Comparison of ENCODE assay signal across 14 mouse cellular contexts in genomic region chr9:65832041-65832440, GRCm38 (mm10). TPM values are rescaled to one million over a fixed set of nuclear protein-coding genes. Genes with fewer than 3 reads are reported as not detected.
DNase-seq lines count a peak whose midpoint lies in the region; ATAC-seq and TF ChIP-seq lines count a peak whose summit lies in the region.
"Had no signal": no experiment of that assay in that cellular context is flagged by ENCODE, and none has a peak within 500 bp of the region (broad histone marks: within the 10 kb centered on the region; RNA-seq: fewer than 3 reads in every experiment).

No protein-coding gene starts in this region.

- H3K4me1 ChIP-seq in neural tube, embryonic 11.5 days (ENCODE audit: control insufficient read depth, insufficient read depth, low read length) = peaks cover 11% of the 10 kb centered on the region
- peaks cover 16% of the 10 kb centered on the region for H3K4me1 ChIP-seq in hindbrain, embryonic 14.5 days (replicated peaks; ENCODE audit: control insufficient read depth, insufficient read depth, low read length)

- H3K27ac ChIP-seq in layer of hippocampus, adult 2 months = peak overlapping the region; percentile 15; the same call in 1 of the 2 replicates
- peak overlapping the region; percentile 67 for H3K27ac ChIP-seq in neural tube, embryonic 11.5 days (ENCODE audit: low read depth, low read length)
- peak overlapping the region; percentile 35; the same call in 1 of the 2 replicates for H3K27ac ChIP-seq in hindbrain, embryonic 14.5 days
- H3K27ac ChIP-seq: embryonic facial prominence, embryonic 13.5 days; limb, embryonic 13.5 days had no signal

- H3K4me2 ChIP-seq in neural tube, embryonic 11.5 days (ENCODE audit: low read depth) = no peak overlapping the region
- H3K4me2 ChIP-seq in hindbrain, embryonic 14.5 days (replicated peaks) = no peak overlapping the region
- H3K4me2 ChIP-seq: embryonic facial prominence, embryonic 13.5 days; heart, embryonic 11.5 days; limb, embryonic 13.5 days had no signal

- 62% methylated on average over 2 of the region's 2 CpGs for WGBS in neural tube, embryonic 11.5 days
- 11% methylated on average over 2 of the region's 2 CpGs for WGBS in hindbrain, embryonic 14.5 days

- H3K9ac ChIP-seq in neural tube, embryonic 11.5 days (ENCODE audit: low read length) = no peak overlapping the region
- no peak overlapping the region for H3K9ac ChIP-seq in hindbrain, embryonic 14.5 days
- H3K9ac ChIP-seq: embryonic facial prominence, embryonic 13.5 days; limb, embryonic 13.5 days had no signal

- no peak overlapping the region for H3K4me3 ChIP-seq in layer of hippocampus, adult 2 months
- no peak overlapping the region for H3K4me3 ChIP-seq in neural tube, embryonic 11.5 days (ENCODE audit: low read depth, low read length)
- H3K4me3 ChIP-seq in hindbrain, embryonic 14.5 days (replicated peaks; ENCODE audit: low read length) = no peak overlapping the region
- H3K4me3 ChIP-seq: embryonic facial prominence, embryonic 13.5 days; limb, embryonic 13.5 days had no signal

- H3K9me3 ChIP-seq in neural tube, embryonic 11.5 days (ENCODE audit: control insufficient read depth, low read length) = no peaks in the 10 kb centered on the region
- no peaks in the 10 kb centered on the region for H3K9me3 ChIP-seq in hindbrain, embryonic 14.5 days (ENCODE audit: control insufficient read depth, low read length)
- H3K9me3 ChIP-seq: embryonic facial prominence, embryonic 13.5 days; limb, embryonic 13.5 days had no signal

- DNase-seq in layer of hippocampus, adult 2 months (ENCODE audit: low spot score in 2 of 2) = no peak
- DNase-seq in layer of hippocampus, adult 9-11 months = no peak
- DNase-seq in neural tube, embryonic 11.5 days (ENCODE audit: low spot score) = no peak
- no peak for DNase-seq in neural tube, embryonic 10.5 days (ENCODE audit: extremely low spot score, low spot score)
- no peak for DNase-seq in hindbrain, embryonic 14.5 days (ENCODE audit: low spot score)
- DNase-seq in frontal cortex, postnatal 14 days (ENCODE audit: low spot score in 2 of 2) = no peak
- DNase-seq: cerebellum, adult 9-10 months; kidney, adult 18-20 months; spleen, adult 18-20 months; thymus, postnatal 14 days had no signal

- H3K36me3 ChIP-seq in neural tube, embryonic 11.5 days (ENCODE audit: control insufficient read depth, insufficient read depth, low read length) = no peaks in the 10 kb centered on the region
- peaks cover 3% of the 10 kb centered on the region; the same call in 1 of the 2 replicates for H3K36me3 ChIP-seq in hindbrain, embryonic 14.5 days (replicated peaks; ENCODE audit: control insufficient read depth, insufficient read depth)

- TF ChIP-seq CTCF in layer of hippocampus, adult 2 months (conservative IDR thresholded peaks at IDR 0.05) = no peak

- ATAC-seq in neural tube, embryonic 11.5 days (ENCODE audit: insufficient read depth, low FRiP score, low TSS enrichment) = no peak
- no peak for ATAC-seq in hindbrain, embryonic 14.5 days (ENCODE audit: low FRiP score)
- ATAC-seq in megakaryocyte, adult 5-6 weeks (ENCODE audit: poor library complexity, severe bottlenecking) = no peak

- no peaks in the 10 kb centered on the region for H3K27me3 ChIP-seq in neural tube, embryonic 11.5 days (ENCODE audit: control insufficient read depth, insufficient read depth, low read length)
- H3K27me3 ChIP-seq in hindbrain, embryonic 14.5 days (ENCODE audit: control insufficient read depth, insufficient read depth, low read length) = no peaks in the 10 kb centered on the region
- H3K27me3 ChIP-seq: embryonic facial prominence, embryonic 13.5 days; limb, embryonic 13.5 days had no signal

RNA-seq across cellular contexts. Expression of gene Zfp609, which starts 4.7 kb away (rescaled TPM):
- 10 to 100 TPM; 54.2 to 62.2 TPM for total RNA-seq in layer of hippocampus, adult 2 months (2021)
- 9.1 and 9.2 TPM in 2 replicates for polyA plus RNA-seq in neural tube, embryonic 11.5 days (2014; fragmentation: Nextera tagmentation; extraction: Ambion mirVana)
- 8.0 and 8.8 TPM in 2 replicates for polyA plus RNA-seq in hindbrain, embryonic 14.5 days (2014; fragmentation: Nextera tagmentation; extraction: Ambion mirVana)
- total RNA-seq in megakaryocyte, adult 5-6 weeks (2015) = 10.4 and 11.3 TPM in 2 replicates
- total RNA-seq in megakaryocyte, adult 5-6 weeks (2017) = 2.6 and 3.3 TPM in 2 replicates

RNA-seq across cellular contexts. Expression of gene Pclaf, which starts 58.0 kb away (rescaled TPM):
- under 1 TPM; 0.64 to 0.97 TPM for total RNA-seq in layer of hippocampus, adult 2 months (2021)
- 203 and 215 TPM in 2 replicates for polyA plus RNA-seq in neural tube, embryonic 11.5 days (2014; fragmentation: Nextera tagmentation; extraction: Ambion mirVana)
- 18.1 and 18.3 TPM in 2 replicates for polyA plus RNA-seq in hindbrain, embryonic 14.5 days (2014; fragmentation: Nextera tagmentation; extraction: Ambion mirVana)
- total RNA-seq in megakaryocyte, adult 5-6 weeks (2015) = 105 and 130 TPM in 2 replicates
- total RNA-seq in megakaryocyte, adult 5-6 weeks (2017) = 295 and 303 TPM in 2 replicates

Comparison
In these comparisons a context has a peak if more than half of its experiments do, and no peak if none do; other contexts are left out.
1. H3K27ac ChIP-seq: peak in every context shown above with its lines; median percentile 67 in neural tube, embryonic 11.5 days; 35 in hindbrain, embryonic 14.5 days; 15 in layer of hippocampus, adult 2 months.
2. RNA of gene Zfp609, which starts 4.7 kb away (total RNA-seq): 54.2 to 62.2 TPM in layer of hippocampus, adult 2 months; 2.6 to 11.3 TPM in megakaryocyte, adult 5-6 weeks; every median in the first group is over 4 times any median in the second.
3. RNA of gene Pclaf, which starts 58.0 kb away (total RNA-seq): 105 to 303 TPM in megakaryocyte, adult 5-6 weeks; 0.64 to 0.97 TPM in layer of hippocampus, adult 2 months; every median in the first group is over 10 times any median in the second.